Mouse (Mus musculus) G1E (cell line): Measurements from ENCODE around the gene Klf16. TPM values are rescaled to one million over a fixed set of nuclear protein-coding genes. Genes with fewer than 3 reads are reported as not detected.
A peak's percentile ranks its signal among the peaks of the same experiment; 100 is the strongest.

Experiments used
- ATAC-seq: 2 replicates; pipeline ENCODE4 v1.8.0; 2016; ENCODE audit warnings: mild to moderate bottlenecking; ENCODE audit not compliant: insufficient number of reproducible peaks, poor library complexity, low FRiP score, severe bottlenecking; ENCODE audit errors: extremely low read depth
- DNase-seq: peaks from one replicate; pipeline ENCODE4 v3.0.0; 2012; ENCODE audit warnings: low spot score
- H3K27me3 ChIP-seq: 2 replicates; pipeline ENCODE4 v1.6.1; 2012; ENCODE audit warnings: mild to moderate bottlenecking, low read length, inconsistent platforms; ENCODE audit not compliant: insufficient read depth
- H3K36me3 ChIP-seq: replicated peaks from 2 replicates; pipeline ENCODE3; 2012; ENCODE audit warnings: mild to moderate bottlenecking, inconsistent platforms
- H3K4me1 ChIP-seq: 2 replicates; pipeline ENCODE4 v1.6.1; 2012; ENCODE audit warnings: low read depth, low read length, inconsistent platforms, mixed read lengths; ENCODE audit not compliant: insufficient read depth
- H3K4me3 ChIP-seq: 2 replicates; pipeline ENCODE4 v1.5.1; 2012; ENCODE audit warnings: low read depth, mild to moderate bottlenecking, inconsistent platforms, low read length, moderate library complexity, mixed read lengths
- H3K9me3 ChIP-seq: replicated peaks from 2 replicates; pipeline ENCODE4 v1.6.1; 2012; ENCODE audit warnings: inconsistent platforms
- CTCF ChIP-seq: IDR thresholded peaks from 2 replicates; pipeline ENCODE4 v1.5.1; 2012; ENCODE audit warnings: low read depth, low read length, inconsistent platforms, mixed read lengths
- GATA1 ChIP-seq: IDR thresholded peaks from 2 replicates; pipeline ENCODE4 v1.6.1; 2012; ENCODE audit warnings: borderline replicate concordance, low read length, inconsistent platforms, mixed read lengths
- GATA2 ChIP-seq: IDR thresholded peaks from 2 replicates; pipeline ENCODE4 v1.6.1; 2012; ENCODE audit warnings: low read depth, low read length, inconsistent platforms, borderline replicate concordance
- POLR2AphosphoS5 ChIP-seq: IDR thresholded peaks from 2 replicates; pipeline ENCODE4 v1.6.1; 2012; ENCODE audit warnings: low read depth, low read length, inconsistent platforms; ENCODE audit not compliant: insufficient replicate concordance
- TAL1 ChIP-seq: conservative IDR thresholded peaks from 2 replicates; pipeline ENCODE4 v1.6.1; 2012; ENCODE audit warnings: low read depth, low read length, inconsistent platforms, mixed read lengths
- polyA plus RNA-seq: library from polyadenylated mRNA; stranded (reverse); fragments of >175 nt; gene quantifications from 2 replicates; pipeline ENCODE4 v1.2.3, GENCODE M21; 2012
- total RNA-seq, 2 experiments: library from RNA; stranded (forward) in 1 of 2; stranded (reverse) in 1 of 2; fragments of 200-1000 nt in 1 of 2; fragments of >200 nt in 1 of 2; fragmentation: Nextera tagmentation in 1 of 2; gene quantifications; 2 replicates each; pipeline ENCODE4 v1.2.3; 2014 to 2017

The Klf16 gene
- total and polyA plus RNA-seq, 3 experiments = 6.1 to 105 (median 14.0) TPM

DNA sequence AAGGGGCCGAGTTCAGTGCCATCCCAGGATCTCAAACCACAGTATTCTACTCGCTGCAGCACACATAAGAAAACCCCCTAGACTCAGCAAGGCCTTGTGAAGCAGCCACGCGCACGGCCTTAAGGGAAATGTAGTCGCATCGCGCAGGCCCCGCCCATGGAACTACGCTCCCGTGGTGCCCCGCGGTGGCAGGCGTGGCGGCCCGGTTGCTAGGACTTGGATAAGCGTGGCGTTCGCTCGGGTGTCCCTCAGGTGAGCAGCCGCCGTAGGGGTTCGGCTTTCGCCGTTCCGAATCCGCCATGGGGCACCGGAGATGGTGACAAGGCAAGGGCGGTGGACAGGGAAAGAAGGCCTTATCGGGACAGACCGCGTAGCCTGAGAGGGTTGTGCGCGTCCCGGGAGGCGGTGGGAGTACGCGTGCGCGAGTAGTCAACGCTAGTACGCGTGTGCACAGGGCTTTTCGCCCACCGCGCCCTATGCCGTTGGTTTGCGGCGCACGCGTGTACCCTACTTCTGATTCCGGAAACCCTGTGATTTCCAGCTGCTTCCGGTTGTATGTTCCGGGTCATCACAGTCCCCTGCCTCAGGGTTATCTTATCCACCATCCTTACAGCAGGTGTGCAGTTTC, 25.7 kb upstream of the Klf16 start, which contains the start of the genes Scamp4 and Adat3:
Gene Scamp4, plus strand, starts transcription at position 175 of the 628 bp plus-strand sequence.
Gene Adat3, plus strand, starts transcription at position 183 of the 628 bp plus-strand sequence.
- Histone ChIP-seq H3K27me3 (no peaks in the 10 kb centered on the region), H3K9me3 (no peaks in the 10 kb centered on the region), H3K4me3 (peak within 1 kb of the TSS; percentile 96), H3K4me1 (peaks cover 67% of the 10 kb centered on the region), H3K36me3 (peaks cover 39% of the 10 kb centered on the region)
- peak; percentile 75 for ATAC-seq
- peak; percentile 78 for DNase-seq
- TF ChIP-seq TAL1 = no peak
- no peak for TF ChIP-seq GATA2
- TF ChIP-seq POLR2AphosphoS5 = no peak
- TF ChIP-seq CTCF = no peak
- no peak for TF ChIP-seq GATA1

DNA sequence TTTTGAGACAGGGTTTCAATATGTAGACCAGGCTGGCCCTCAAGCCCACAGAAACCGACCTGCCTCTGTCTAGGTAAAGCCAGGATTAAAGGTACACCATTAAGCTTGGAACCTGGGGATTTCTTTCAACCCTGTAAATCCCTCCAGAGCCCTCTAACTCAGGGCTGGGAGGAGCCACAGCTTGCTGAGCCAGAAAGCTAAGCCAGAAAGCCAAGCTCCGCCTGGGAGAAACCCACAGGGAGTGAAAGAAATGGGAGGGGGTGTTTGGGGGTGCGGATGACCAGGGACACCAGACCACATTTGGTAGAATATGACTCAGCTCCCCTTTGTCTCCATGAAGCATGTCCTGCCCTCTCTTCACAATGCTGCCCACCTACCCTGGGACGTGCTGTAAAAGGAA, 19.2 kb upstream of the Klf16 start:
- H3K27me3 ChIP-seq = peaks cover 7% of the 10 kb centered on the region; the same call in 1 of the 2 replicates
- no peak overlapping the region for H3K4me3 ChIP-seq
- no peak for ATAC-seq
- DNase-seq = no peak
- H3K36me3 ChIP-seq = no peaks in the 10 kb centered on the region
- peaks cover 29% of the 10 kb centered on the region for H3K4me1 ChIP-seq
- no peaks in the 10 kb centered on the region for H3K9me3 ChIP-seq
- TF ChIP-seq GATA1 (no peak), POLR2AphosphoS5 (no peak), CTCF (no peak), TAL1 (no peak), GATA2 (no peak)

DNA sequence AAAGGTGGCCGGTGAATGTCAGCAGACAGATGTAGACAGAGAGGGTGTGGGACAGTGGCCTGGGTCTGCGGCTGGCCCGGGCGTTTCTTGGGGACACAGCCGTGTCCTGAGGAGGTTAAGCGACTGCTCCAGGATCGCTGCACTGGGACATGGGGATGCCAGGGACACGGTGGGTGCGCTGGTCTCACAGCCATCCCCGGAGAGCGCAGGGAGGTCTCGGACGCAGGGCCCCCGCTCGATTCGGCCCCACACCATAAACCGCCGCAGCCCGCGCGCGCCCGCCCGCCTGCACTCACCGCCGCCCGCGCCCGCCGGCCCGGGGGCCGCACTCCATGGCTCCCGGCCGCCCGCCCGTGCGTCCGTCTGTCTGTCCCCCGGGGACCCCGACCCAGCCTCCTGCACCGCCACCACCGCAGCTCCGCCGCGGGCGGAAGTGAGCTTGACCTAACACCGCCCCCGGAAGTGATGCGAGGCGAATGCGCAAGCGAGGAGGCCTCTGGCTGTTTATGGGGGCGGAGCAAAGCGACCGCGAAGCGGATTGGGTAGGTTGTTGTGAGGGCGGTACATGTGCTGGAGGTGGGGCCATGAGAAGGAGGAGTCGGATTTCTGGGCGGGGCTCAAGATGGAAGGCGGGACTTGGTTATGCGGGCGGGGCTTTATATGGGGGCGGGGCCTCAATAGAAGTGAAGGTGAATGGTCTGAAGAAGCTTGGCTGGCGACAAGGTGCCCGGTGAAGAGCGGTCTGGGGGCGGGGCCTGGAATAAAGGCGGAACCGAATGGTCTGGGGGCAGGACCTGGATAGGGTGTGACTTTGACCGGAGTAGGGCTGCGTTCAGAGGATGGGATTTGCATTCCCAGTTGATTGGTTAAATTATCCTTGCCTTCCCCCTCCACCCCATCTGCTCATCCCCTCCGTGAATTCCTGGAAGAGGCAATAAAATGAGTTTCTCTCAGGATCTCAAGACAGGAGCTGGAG, 13.0 kb upstream of the Klf16 start, which contains the start of gene Abhd17a:
Gene Abhd17a, minus strand, starts transcription at position 463 of the 976 bp plus-strand sequence.
- H3K27me3 ChIP-seq = no peaks in the 10 kb centered on the region
- peaks cover 54% of the 10 kb centered on the region for H3K4me1 ChIP-seq
- ATAC-seq = peak; percentile 96

DNA sequence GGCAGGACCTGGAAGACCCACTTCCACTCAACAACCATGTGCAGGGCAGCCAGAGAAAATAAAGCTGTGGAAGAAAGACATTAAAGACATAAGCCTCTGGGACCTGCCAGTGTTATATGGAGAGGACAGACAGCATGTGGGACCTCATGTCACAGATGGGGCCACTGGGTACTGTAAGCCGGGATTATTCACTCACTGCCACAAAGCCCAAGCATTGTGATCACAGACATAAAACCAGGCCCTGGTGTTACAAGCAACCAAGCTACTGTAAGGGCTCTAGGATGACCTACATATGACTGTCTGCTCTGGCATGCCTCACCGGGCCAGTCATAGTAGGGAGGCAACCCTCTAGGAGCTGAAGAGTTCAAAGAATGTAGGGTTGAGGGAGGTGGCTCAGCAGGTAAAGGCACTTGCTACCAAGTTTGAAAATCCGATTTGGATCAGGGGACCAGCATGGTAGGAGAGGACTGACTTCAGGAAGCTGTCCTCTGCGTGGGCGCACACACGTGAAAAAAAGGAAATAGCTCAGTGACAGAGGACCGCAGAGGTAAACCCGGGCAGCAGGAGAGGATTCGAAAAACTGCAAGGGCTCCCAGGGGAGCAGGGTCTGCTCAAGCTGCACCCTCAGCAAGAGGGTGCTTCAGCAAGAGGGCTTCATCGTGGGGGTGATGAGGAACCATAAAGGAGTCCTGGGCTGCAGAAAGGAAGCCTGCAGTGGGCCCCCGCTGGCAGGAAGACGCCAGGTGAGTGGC, 12.2 kb upstream of the Klf16 start:
- H3K4me3 ChIP-seq = peak overlapping the region; percentile 97
- peaks cover 61% of the 10 kb centered on the region for H3K4me1 ChIP-seq
- H3K27me3 ChIP-seq = no peaks in the 10 kb centered on the region
- TF ChIP-seq CTCF (no peak), POLR2AphosphoS5 (no peak), GATA2 (no peak), TAL1 (no peak)
- peaks cover 45% of the 10 kb centered on the region for H3K36me3 ChIP-seq
- H3K9me3 ChIP-seq = no peaks in the 10 kb centered on the region
- DNase-seq = no peak
- ATAC-seq = no peak

More for the DNA sequence above, 13.0 kb upstream of the Klf16 start, which contains the start of gene Abhd17a:
- TF ChIP-seq POLR2AphosphoS5 (no peak), CTCF (no peak), TAL1 (no peak), GATA2 (no peak), GATA1 (no peak)
- peak; percentile 88 for DNase-seq
- H3K36me3 ChIP-seq = peaks cover 37% of the 10 kb centered on the region
- H3K4me3 ChIP-seq = peak within 1 kb of the TSS; percentile 97
- H3K9me3 ChIP-seq = no peaks in the 10 kb centered on the region

DNA sequence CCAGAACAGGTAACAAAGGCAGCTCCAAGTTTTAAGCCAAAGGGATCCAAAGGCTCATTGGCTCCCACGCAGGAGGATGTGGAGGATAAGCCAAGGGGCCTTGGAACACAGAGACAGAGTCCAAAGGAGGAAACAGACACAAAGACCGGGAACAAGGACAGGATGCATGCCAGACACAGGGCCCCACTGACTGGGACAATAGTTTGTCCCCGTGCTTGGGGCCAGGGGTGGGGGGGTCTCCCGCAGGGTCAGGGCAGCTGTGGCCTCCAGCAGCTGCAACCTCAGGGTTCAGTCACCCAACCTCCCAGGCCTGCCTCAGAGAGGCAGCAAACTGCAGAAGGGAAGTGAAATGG, 10.2 kb upstream of the Klf16 start:
- H3K36me3 ChIP-seq = peaks cover 64% of the 10 kb centered on the region
- peak overlapping the region; percentile 49; the same call in 1 of the 2 replicates for H3K4me3 ChIP-seq
- no peak for ATAC-seq
- H3K4me1 ChIP-seq = peaks cover 78% of the 10 kb centered on the region
- no peak for DNase-seq
- no peak for TF ChIP-seq POLR2AphosphoS5
- TF ChIP-seq GATA1 = no peak
- TF ChIP-seq TAL1 = no peak
- no peak for TF ChIP-seq CTCF
- no peak for TF ChIP-seq GATA2
- H3K27me3 ChIP-seq = no peaks in the 10 kb centered on the region
- H3K9me3 ChIP-seq = no peaks in the 10 kb centered on the region
